Mouse (Mus musculus): ENCODE results near the gene Bpifa3. TPM values are rescaled to one million over a fixed set of nuclear protein-coding genes. Genes with fewer than 3 reads are reported as not detected.
"Not testable (repeated sequence)": the region's sequence is repeated elsewhere in the genome, so short reads cannot be mapped to it uniquely, and the experiment has no call there.

Bpifa3 gene
- polyA plus RNA-seq, 1 experiment: 226 TPM

GRCm38 (mm10) chr2:154162307-154162706 lies 32.2 kb downstream of the Bpifa3 start, which contains the start of gene Bpifa5:
Bpifa5 (plus strand) TSS chr2:154162607.
- TF ChIP-seq POLR2A (IDR thresholded peaks at IDR 0.05; ENCODE audit: control insufficient read depth, low read depth, low read length) (no peak), CTCF (IDR thresholded peaks at IDR 0.05; ENCODE audit: control insufficient read depth, insufficient read depth, insufficient replicate concordance, low read depth, low read length) (no peak)
- no peak within 1 kb of the TSS for H3K27ac ChIP-seq (ENCODE audit: control insufficient read depth, insufficient read depth, low read depth, low read length)
- H3K27me3 ChIP-seq (ENCODE audit: control insufficient read depth, insufficient read depth, low read length): no peaks in the 10 kb centered on the region
- H3K4me1 ChIP-seq (ENCODE audit: control insufficient read depth, insufficient read depth, low read length): no peaks in the 10 kb centered on the region
- no peaks in the 10 kb centered on the region for H3K36me3 ChIP-seq (ENCODE audit: control insufficient read depth, insufficient read depth, low read length)
- no peak within 1 kb of the TSS for H3K4me3 ChIP-seq (ENCODE audit: control insufficient read depth, low read depth, low read length)

DNA sequence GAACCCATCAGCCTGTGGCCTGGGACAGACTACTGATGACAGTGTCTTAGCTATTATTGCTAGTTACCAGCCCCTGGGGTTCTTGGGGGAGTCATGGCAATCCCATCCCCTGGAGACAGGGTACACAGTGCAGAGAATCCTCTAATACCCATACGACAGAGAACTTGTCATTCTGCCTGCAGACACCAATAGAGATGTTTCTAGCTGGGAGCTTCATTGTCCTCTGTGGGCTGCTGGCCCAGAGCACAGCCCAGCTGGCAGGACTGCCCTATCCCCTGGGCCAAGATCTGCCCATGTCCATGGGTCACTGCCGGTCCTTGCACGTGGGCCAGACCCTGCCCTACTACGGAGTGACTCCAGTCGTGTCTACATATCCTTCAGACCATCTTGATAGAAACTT lies 33.2 kb downstream of the Bpifa3 start:
- no peak overlapping the region for H3K27ac ChIP-seq (ENCODE audit: control insufficient read depth, insufficient read depth, low read depth, low read length)
- H3K27me3 ChIP-seq (ENCODE audit: control insufficient read depth, insufficient read depth, low read length): no peaks in the 10 kb centered on the region
- no peak overlapping the region for H3K4me3 ChIP-seq (ENCODE audit: control insufficient read depth, low read depth, low read length)
- TF ChIP-seq CTCF (IDR thresholded peaks at IDR 0.05; ENCODE audit: control insufficient read depth, insufficient read depth, insufficient replicate concordance, low read depth, low read length): no peak
- no peak for TF ChIP-seq POLR2A (IDR thresholded peaks at IDR 0.05; ENCODE audit: control insufficient read depth, low read depth, low read length)
- H3K4me1 ChIP-seq (ENCODE audit: control insufficient read depth, insufficient read depth, low read length): no peaks in the 10 kb centered on the region
- H3K36me3 ChIP-seq (ENCODE audit: control insufficient read depth, insufficient read depth, low read length): no peaks in the 10 kb centered on the region

GRCm38 (mm10) chr2:154169172-154169571 lies 39.0 kb downstream of the Bpifa3 start:
- Histone ChIP-seq H3K4me1 (ENCODE audit: control insufficient read depth, insufficient read depth, low read length) (no peaks in the 10 kb centered on the region), H3K4me3 (ENCODE audit: control insufficient read depth, low read depth, low read length) (no peak overlapping the region), H3K27ac (ENCODE audit: control insufficient read depth, insufficient read depth, low read depth, low read length) (no peak overlapping the region), H3K36me3 (ENCODE audit: control insufficient read depth, insufficient read depth, low read length) (no peaks in the 10 kb centered on the region), H3K27me3 (ENCODE audit: control insufficient read depth, insufficient read depth, low read length) (no peaks in the 10 kb centered on the region)
- no peak for TF ChIP-seq CTCF (IDR thresholded peaks at IDR 0.05; ENCODE audit: control insufficient read depth, insufficient read depth, insufficient replicate concordance, low read depth, low read length)
- TF ChIP-seq POLR2A (IDR thresholded peaks at IDR 0.05; ENCODE audit: control insufficient read depth, low read depth, low read length): no peak

- no peaks in the 10 kb centered on the region for H3K4me1 ChIP-seq (ENCODE audit: control insufficient read depth, insufficient read depth, low read length)
- no peak overlapping the region for H3K27ac ChIP-seq (ENCODE audit: control insufficient read depth, insufficient read depth, low read depth, low read length)
- TF ChIP-seq POLR2A (IDR thresholded peaks at IDR 0.05; ENCODE audit: control insufficient read depth, low read depth, low read length): no peak
- TF ChIP-seq CTCF (IDR thresholded peaks at IDR 0.05; ENCODE audit: control insufficient read depth, insufficient read depth, insufficient replicate concordance, low read depth, low read length): no peak
- no peaks in the 10 kb centered on the region for H3K27me3 ChIP-seq (ENCODE audit: control insufficient read depth, insufficient read depth, low read length)
- H3K4me3 ChIP-seq (ENCODE audit: control insufficient read depth, low read depth, low read length): no peak overlapping the region
- H3K36me3 ChIP-seq (ENCODE audit: control insufficient read depth, insufficient read depth, low read length): no peaks in the 10 kb centered on the region
Observed at GRCm38 (mm10) chr2:154171621-154172020, 41.5 kb downstream of the Bpifa3 start.

DNA sequence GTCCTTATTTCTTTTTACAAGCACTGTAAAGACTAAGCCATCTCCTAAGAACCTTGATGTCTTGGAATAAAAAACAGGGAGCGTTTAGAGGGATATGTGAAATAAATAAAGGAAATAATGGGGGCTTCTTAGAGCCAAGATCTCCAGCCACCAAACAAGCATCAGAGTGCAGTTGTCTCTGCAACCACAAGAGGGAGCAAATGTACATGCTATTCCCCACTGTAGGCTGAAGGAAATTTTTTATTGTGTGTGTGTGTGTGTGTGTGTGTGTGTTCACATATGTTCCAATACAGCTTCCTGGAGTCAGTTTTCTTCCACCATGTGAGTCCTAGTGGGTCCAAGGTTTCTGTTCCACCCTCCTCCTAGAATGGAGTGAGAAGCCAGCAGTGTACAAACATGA lies 43.2 kb downstream of the Bpifa3 start:
- TF ChIP-seq CTCF (IDR thresholded peaks at IDR 0.05; ENCODE audit: control insufficient read depth, insufficient read depth, insufficient replicate concordance, low read depth, low read length) (no peak), POLR2A (IDR thresholded peaks at IDR 0.05; ENCODE audit: control insufficient read depth, low read depth, low read length) (no peak)

DNA sequence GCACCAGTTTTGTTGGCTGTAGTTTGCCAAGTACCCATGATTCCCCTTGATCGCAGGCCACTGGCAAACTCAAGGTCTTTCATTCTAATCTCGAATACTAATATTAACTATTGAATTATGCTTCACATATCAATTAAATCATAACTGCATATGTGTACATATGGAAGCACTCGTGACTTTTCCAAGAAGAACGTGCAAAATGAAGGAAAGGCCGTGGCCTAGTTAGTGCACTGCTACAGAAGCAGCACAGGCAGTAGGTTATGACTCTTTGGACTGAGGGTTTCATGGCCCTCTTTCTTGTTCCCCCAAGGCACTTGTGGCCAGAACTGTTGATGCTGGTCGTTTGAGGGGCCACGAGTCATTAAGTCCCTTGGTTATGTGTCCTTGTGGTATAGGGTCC lies 51.8 kb downstream of the Bpifa3 start:
- H3K4me1 ChIP-seq (ENCODE audit: control insufficient read depth, insufficient read depth, low read length); H3K27me3 ChIP-seq (ENCODE audit: control insufficient read depth, insufficient read depth, low read length); H3K4me3 ChIP-seq (ENCODE audit: control insufficient read depth, low read depth, low read length); H3K27ac ChIP-seq (ENCODE audit: control insufficient read depth, insufficient read depth, low read depth, low read length); H3K36me3 ChIP-seq (ENCODE audit: control insufficient read depth, insufficient read depth, low read length): not testable (repeated sequence)

More for the DNA sequence above, 43.2 kb downstream of the Bpifa3 start:
- Histone ChIP-seq H3K27ac (ENCODE audit: control insufficient read depth, insufficient read depth, low read depth, low read length) (no peak overlapping the region), H3K4me1 (ENCODE audit: control insufficient read depth, insufficient read depth, low read length) (no peaks in the 10 kb centered on the region), H3K36me3 (ENCODE audit: control insufficient read depth, insufficient read depth, low read length) (no peaks in the 10 kb centered on the region), H3K27me3 (ENCODE audit: control insufficient read depth, insufficient read depth, low read length) (no peaks in the 10 kb centered on the region), H3K4me3 (ENCODE audit: control insufficient read depth, low read depth, low read length) (no peak overlapping the region)

DNA sequence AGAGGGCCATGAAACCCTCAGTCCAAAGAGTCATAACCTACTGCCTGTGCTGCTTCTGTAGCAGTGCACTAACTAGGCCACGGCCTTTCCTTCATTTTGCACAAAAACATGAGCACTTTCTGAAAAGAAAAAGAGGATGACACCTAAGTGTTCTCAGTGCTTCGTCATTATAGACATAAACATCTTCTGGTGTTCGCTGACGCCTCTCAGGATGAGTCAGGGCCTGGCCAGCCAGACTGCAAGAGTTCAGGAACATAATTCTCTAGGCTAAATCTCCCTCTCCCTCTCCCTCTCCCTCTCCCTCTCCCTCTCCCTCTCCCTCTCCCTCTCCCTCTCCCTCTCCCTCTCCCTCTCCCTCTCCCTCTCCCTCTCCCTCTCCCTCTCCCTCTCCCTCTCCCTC lies 52.9 kb downstream of the Bpifa3 start:
- H3K27ac ChIP-seq (ENCODE audit: control insufficient read depth, insufficient read depth, low read depth, low read length); H3K27me3 ChIP-seq (ENCODE audit: control insufficient read depth, insufficient read depth, low read length); H3K4me1 ChIP-seq (ENCODE audit: control insufficient read depth, insufficient read depth, low read length); H3K4me3 ChIP-seq (ENCODE audit: control insufficient read depth, low read depth, low read length); H3K36me3 ChIP-seq (ENCODE audit: control insufficient read depth, insufficient read depth, low read length): not testable (repeated sequence)

DNA sequence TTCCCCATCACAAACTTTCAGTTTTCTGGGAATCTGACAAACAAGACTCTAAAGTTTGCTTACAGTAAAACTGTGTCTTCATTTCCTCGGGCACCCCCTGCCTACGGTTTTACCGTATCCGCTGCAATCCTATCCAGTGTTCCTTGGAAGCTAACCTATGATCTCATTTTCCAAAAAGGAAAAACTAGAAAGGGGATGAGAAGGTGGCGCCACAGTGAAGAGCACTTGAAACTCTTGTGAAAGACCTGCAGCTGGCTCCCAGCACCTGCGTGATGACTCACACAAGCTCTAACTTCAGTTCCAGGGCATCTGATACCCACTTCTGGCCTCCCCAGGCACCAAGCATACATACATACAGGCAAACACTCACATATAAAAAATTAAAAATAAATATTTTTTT lies 55.2 kb downstream of the Bpifa3 start:
- no peak for TF ChIP-seq POLR2A (IDR thresholded peaks at IDR 0.05; ENCODE audit: control insufficient read depth, low read depth, low read length)
- TF ChIP-seq CTCF (IDR thresholded peaks at IDR 0.05; ENCODE audit: control insufficient read depth, insufficient read depth, insufficient replicate concordance, low read depth, low read length): no peak
- no peaks in the 10 kb centered on the region for H3K4me1 ChIP-seq (ENCODE audit: control insufficient read depth, insufficient read depth, low read length)
- no peaks in the 10 kb centered on the region for H3K36me3 ChIP-seq (ENCODE audit: control insufficient read depth, insufficient read depth, low read length)
- no peaks in the 10 kb centered on the region for H3K27me3 ChIP-seq (ENCODE audit: control insufficient read depth, insufficient read depth, low read length)
- no peak overlapping the region for H3K4me3 ChIP-seq (ENCODE audit: control insufficient read depth, low read depth, low read length)
- H3K27ac ChIP-seq (ENCODE audit: control insufficient read depth, insufficient read depth, low read depth, low read length): no peak overlapping the region
